Mouse (Mus musculus) E14TG2a.4 (cell line): ENCODE results near the gene Trim47.

Source experiments
- CTCF ChIP-seq: conservative IDR thresholded peaks from 2 replicates; pipeline ENCODE4 v1.5.1; 2014; ENCODE audit warnings: low read length
- NANOG ChIP-seq: IDR thresholded peaks from 2 replicates; pipeline ENCODE4 v1.6.1; 2014; ENCODE audit warnings: borderline replicate concordance, low read length, mixed read lengths

- TF ChIP-seq CTCF (no peak), NANOG (no peak)
These were observed 50.8 kb downstream of the Trim47 start for GRCm38 (mm10) chr11:116076266-116076540.
